Mouse (Mus musculus) granulocyte monocyte progenitor cell, adult 5-6 weeks (primary cell): Measurements from ENCODE around the gene Gan. TPM values are rescaled to one million over a fixed set of nuclear protein-coding genes. Genes with fewer than 3 reads are reported as not detected.
A peak's percentile ranks its signal among the peaks of the same experiment; 100 is the strongest.

Experiments used
- ATAC-seq: replicated peaks from 2 replicates; pipeline ENCODE4 v1.8.0; 2016; ENCODE audit warnings: mild to moderate bottlenecking, moderate TSS enrichment, inconsistent platforms; ENCODE audit not compliant: poor library complexity, severe bottlenecking
- total RNA-seq, 2 experiments: library from RNA; stranded (forward) in 1 of 2; stranded (reverse) in 1 of 2; fragments of 200-712, 200-1000 nt in 1 of 2; fragments of >200 nt in 1 of 2; fragmentation: Nextera tagmentation in 1 of 2; gene quantifications; 2 replicates each; pipeline ENCODE4 v1.2.3; 2014 to 2017

Gene Gan
- total RNA-seq, 2 experiments from 2014 or later: 3.4 to 5.9 TPM

GRCm38 (mm10) chr8:117156866-117157768, 818 bp upstream of the Gan start:
- 0 out of 2 replicates have a peak, but pooled peaks have one; percentile 3 for ATAC-seq

GRCm38 (mm10) chr8:117157769-117158091, 205 bp upstream of the Gan start:
- peak; percentile 89 for ATAC-seq

GRCm38 (mm10) chr8:117159031-117159430, 1.1 kb downstream of the Gan start:
- no peak for ATAC-seq

GRCm38 (mm10) chr8:117164912-117165311, 7.0 kb downstream of the Gan start:
- no peak for ATAC-seq

GRCm38 (mm10) chr8:117165542-117165941, 7.6 kb downstream of the Gan start:
- no peak for ATAC-seq

- no peak for ATAC-seq
These were observed 8.6 kb downstream of the Gan start for GRCm38 (mm10) chr8:117166515-117166914.

DNA sequence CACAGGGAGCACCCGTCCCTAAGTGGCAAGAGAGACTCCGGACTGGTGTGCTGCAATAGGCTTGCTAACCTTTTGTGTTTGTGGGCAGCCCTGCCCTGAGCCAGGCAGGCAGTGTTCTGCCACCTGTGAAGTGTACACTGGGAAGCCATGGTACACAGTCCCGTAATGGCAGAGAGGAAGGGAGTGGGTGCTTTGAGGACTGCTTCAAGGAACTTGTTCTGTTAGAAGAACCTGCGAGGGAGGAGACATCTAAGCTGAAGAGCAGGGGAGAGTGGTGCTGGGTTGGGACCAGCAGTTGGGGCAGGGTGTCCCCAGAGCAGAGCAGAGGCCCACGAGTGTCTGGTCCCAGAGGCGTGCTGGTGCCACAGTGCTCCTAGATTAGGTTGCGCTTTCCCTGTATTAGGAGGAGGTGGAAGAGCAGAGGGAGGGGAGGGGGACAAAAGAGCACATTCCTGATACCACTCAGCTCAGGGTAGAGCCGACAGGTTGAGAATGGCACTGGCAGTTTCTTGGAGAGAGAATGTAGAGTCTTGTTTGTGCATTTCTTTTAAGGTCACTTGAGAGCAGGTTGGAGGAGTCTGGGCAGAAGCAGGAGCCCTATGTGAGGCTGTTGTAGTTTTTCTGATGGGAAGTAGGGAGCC, 9.4 kb downstream of the Gan start:
- ATAC-seq: no peak

DNA sequence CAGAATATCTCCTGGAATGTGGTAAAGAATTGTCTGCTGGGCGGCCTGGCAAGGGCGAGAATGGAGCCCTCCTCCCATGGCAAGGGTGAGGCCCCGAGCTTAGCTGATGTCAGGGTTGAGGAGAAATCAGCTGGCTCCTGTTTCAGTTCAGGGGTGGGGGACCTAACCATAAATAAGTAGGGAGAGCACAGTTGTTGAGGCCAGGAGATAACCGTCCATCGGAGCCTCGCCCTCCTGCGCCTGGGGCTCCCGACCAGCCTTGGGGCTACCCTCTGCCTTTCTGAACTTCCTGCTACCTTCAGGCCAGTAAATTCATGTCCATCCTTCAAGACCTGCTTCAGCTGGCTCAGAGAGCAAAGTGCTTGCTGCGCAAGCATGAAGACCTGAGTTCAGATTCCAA, 10.4 kb downstream of the Gan start:
- no peak for ATAC-seq

- 0 out of 2 replicates have a peak, but pooled peaks have one; percentile 20 for ATAC-seq
These were observed 13.9 kb downstream of the Gan start for GRCm38 (mm10) chr8:117171826-117172225.

DNA sequence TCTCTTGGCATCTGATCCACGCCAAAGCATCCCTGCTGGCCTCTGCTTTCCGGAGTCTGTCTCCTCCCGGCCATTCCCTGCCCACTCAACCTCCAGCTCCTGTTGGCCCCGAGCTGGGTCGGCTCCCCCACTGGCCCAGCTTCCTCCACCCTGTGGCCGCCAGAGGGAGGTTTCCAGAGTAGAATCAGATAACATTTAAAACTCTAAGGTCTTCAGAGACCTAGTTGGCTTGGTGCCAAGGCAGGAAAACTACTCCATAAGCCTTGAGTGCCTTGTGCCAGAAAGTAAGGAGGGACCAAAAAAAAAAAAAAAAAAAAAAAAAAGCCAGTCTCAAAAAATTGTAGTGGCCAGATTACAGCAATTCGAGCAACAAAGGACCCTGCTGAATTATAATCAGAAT, 15.0 kb downstream of the Gan start:
- no peak for ATAC-seq

GRCm38 (mm10) chr8:117173690-117174089, 15.8 kb downstream of the Gan start:
- no peak for ATAC-seq

- ATAC-seq: no peak
These were observed 16.6 kb downstream of the Gan start for GRCm38 (mm10) chr8:117174536-117174935.

GRCm38 (mm10) chr8:117176308-117176707, 18.4 kb downstream of the Gan start:
- ATAC-seq: no peak

- ATAC-seq: no peak
These were observed 19.3 kb downstream of the Gan start for GRCm38 (mm10) chr8:117177236-117177635.

GRCm38 (mm10) chr8:117178039-117178438, 20.1 kb downstream of the Gan start:
- no peak for ATAC-seq

DNA sequence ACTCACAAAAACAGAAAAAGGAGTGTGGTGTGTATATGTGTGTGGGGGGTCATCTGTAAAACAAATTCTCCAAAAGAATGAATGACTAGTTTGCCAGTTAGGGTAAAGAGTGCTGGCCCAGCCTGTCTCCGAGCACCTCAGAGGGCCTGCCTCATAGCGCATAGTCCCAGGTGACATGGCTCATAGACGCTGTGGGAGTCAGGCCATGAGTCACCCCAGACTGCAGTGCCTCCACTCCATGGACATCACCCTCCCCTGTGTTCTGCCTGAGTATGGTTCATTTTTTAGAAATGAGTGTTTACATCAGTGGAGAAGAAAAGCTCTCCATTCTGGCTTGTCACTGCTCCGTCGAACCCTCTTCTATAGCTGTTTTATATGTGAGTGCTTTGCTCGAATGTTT, 20.7 kb downstream of the Gan start:
- no peak for ATAC-seq

DNA sequence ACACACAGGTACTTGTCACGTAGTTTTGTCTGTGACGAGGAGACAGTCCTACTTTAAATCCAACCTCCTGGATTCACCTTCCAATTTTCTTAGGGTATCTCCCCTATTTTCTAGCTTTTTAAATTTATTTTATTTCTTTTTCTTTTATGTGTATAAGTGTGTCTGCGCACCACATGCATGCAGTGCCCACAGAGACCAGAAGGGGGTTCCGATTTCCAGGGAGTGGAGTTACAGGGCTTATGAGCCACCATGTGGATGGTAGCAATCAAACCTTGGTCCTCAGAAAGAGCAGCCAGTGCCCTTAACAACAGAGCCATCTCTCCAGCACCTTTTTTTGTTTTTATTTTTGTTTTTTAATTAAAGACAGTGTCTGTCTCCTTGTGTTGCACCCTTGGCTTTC, 24.8 kb downstream of the Gan start:
- ATAC-seq: no peak

GRCm38 (mm10) chr8:117183664-117184377, 25.9 kb downstream of the Gan start:
- peak; percentile 94 for ATAC-seq

- no peak for ATAC-seq
These were observed 36.4 kb downstream of the Gan start for GRCm38 (mm10) chr8:117194355-117194754.

GRCm38 (mm10) chr8:117196593-117196992, 38.7 kb downstream of the Gan start:
- ATAC-seq: no peak

DNA sequence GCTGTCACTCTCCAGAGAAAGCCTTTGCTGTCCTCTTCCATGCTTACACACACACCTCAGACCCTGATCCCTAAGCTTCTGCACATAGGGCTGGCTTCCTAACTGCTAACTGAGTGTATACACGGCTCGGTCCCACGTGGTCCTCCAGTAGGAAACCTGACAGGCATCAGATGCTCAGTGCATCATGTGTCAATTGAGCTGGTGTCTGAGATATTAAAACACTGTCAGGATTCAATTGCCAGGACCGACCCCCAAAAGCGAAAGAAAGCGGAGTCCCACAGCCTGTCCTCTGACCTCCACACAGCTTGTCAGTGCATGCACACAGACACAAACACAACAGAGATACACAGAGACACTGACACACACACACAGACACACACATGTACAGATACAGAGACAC, 39.6 kb downstream of the Gan start:
- ATAC-seq: no peak
